Mouse (Mus musculus) heart, embryonic 14.5 days (tissue): ENCODE results near the gene Cyp2c50. TPM values are rescaled to one million over a fixed set of nuclear protein-coding genes. Genes with fewer than 3 reads are reported as not detected.

ENCODE experiments used
- polyA plus RNA-seq: library from polyadenylated mRNA; unstranded; fragments of >200 nt; fragmentation: Nextera tagmentation; extraction: Ambion mirVana; gene quantifications from 2 replicates; pipeline ENCODE4 v1.2.1, GENCODE M21; 2014

Cyp2c50 gene
- polyA plus RNA-seq, 1 experiment from 2014 or later: not detected

Other genes starting within 250 kb of the Cyp2c50 start
- not detected in 2 replicates for gene Cyp2c69, start 202.9 kb upstream of the Cyp2c50 start, polyA plus RNA-seq
- gene Cyp2c37, start 97.3 kb upstream of the Cyp2c50 start, polyA plus RNA-seq: not detected in 2 replicates
- gene Cyp2c54, start 15.9 kb upstream of the Cyp2c50 start, polyA plus RNA-seq: not detected in 2 replicates
- gene Cyp2c70, start 97.6 kb downstream of the Cyp2c50 start, polyA plus RNA-seq: not detected in 2 replicates
- gene Pdlim1, start 182.2 kb downstream of the Cyp2c50 start, polyA plus RNA-seq: 266 and 278 TPM in 2 replicates